Mouse (Mus musculus) spleen, postnatal 4 days (tissue): ENCODE results near the gene Kat8.
A peak's percentile ranks its signal among the peaks of the same experiment; 100 is the strongest.
"Not testable (repeated sequence)": the region's sequence is repeated elsewhere in the genome, so short reads cannot be mapped to it uniquely, and the experiment has no call there.

Experiments used
- DNase-seq, 2 experiments: peaks; one replicate each; pipeline ENCODE4 v3.0.0; 2022; ENCODE audit warnings: low spot score in 2 of 2

The Kat8 gene

GRCm38 (mm10) chr7:127931351-127932135, 19.2 kb downstream of the Kat8 start:
- no peak for DNase-seq

GRCm38 (mm10) chr7:127932273-127933031, 20.1 kb downstream of the Kat8 start:
- DNase-seq, result no peak

DNA sequence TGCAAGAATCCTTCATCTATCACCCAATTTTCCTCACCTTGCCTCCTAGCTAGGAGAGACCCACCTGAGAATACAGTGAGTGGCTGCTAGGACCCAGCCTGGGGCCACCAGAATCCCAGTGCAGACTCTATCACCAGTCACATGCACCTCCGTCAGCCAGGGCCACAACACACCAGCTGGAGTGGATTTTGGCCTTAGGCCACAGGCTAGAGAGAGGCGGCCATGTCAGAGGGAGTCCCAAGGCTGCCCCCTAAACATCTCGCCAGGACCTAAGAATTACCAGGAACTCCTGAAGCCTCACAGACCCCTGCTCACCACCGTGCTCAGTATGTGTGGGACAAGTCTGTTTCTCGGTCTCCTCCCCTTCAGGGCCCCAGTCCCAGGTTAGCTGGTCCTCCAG, 21.8 kb downstream of the Kat8 start:
- DNase-seq, result no peak

DNA sequence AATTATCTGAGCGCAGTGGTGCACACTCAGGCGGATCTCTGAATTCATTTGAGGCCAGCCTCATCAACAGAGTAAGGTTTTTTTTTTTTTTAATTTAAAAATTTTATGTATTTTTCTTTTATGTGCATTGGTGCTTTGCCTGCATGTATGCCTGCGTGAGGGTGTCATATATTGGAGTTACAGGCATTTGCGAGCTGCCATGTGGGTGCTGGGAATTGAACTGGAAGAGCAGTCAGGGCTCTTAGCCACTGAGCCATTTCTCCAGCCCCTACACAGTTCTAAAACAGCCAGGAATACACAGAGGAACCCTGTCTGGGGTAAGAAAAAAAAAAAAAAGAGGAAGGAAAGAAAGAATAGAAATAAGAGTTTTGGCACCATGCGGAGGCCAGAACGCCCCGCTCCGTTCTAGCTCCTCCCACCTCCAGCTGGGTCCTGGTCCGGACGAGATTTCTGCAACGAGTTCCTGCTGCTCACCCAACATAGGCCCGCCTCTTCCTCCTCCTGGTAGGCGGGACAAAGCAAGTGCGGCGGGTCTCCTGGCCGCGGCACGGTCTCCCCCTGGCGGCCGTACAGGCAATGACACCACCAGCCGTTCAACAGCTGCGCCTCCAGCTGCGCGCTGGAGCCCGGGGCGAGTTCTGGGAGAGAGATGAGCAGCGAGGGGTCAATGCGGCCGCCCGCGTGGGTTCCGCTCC, 22.9 kb downstream of the Kat8 start:
- DNase-seq, result peak; percentile 96 to 98

- no peak for DNase-seq
Measured at GRCm38 (mm10) chr7:127935748-127936159, 23.4 kb downstream of the Kat8 start.

- DNase-seq, result no peak
Measured at GRCm38 (mm10) chr7:127936216-127936884, 24.0 kb downstream of the Kat8 start.

DNA sequence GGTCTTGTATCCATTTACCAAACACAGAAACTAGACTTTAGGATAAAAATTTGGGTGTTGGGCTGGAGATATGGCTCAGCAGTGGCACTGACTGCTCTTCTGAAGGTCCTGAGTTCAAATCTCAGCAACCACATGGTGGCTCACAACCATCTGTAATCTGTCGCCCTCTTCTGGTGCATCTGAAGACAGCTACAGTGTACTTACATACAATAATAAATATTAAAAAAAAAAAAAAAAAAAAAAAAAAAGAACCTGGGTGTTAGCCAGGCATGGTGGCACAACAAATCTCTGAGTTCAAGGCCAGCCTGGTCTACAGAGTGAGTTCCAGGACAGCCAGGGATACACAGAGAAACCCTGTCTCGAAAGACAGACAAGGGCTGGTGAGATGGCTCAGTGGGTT, 29.8 kb downstream of the Kat8 start:
- DNase-seq, result not testable (repeated sequence)

- peak in 1 of 2 experiments; percentile 58 for DNase-seq
Measured at GRCm38 (mm10) chr7:127944614-127945013, 32.3 kb downstream of the Kat8 start.

DNA sequence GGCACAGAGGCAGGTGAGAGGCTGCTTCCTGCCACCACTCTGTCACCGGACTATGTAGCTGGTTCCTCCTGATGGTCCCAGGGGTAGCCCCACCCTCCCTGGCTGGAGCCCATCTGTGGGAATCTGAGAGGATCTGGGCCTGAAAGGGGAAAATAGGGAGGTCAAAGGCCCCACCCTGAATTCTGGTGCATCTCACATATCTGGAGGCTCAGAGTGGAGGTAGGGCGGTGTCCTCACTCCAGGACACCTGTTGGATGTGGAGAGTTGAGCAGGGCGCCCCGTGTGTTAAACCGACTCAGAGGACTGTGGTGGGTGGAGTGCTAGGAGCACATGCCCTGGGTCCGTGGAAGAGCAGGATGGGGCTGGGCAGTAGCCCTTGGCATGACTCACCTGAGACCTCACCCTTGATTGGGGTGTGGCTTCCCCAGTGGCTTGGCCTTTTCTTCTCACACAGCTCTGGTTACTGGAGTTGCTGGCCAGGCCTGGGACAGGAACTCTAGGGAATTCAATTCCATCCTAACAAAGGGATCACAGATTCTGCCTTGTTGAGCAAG, 34.2 kb downstream of the Kat8 start, which contains the start of gene Prss36:
Prss36 (minus strand) TSS at position 256 of the 554 bp plus-strand sequence.
- no peak for DNase-seq

GRCm38 (mm10) chr7:127952864-127953581, 40.7 kb downstream of the Kat8 start:
- DNase-seq, result no peak

DNA sequence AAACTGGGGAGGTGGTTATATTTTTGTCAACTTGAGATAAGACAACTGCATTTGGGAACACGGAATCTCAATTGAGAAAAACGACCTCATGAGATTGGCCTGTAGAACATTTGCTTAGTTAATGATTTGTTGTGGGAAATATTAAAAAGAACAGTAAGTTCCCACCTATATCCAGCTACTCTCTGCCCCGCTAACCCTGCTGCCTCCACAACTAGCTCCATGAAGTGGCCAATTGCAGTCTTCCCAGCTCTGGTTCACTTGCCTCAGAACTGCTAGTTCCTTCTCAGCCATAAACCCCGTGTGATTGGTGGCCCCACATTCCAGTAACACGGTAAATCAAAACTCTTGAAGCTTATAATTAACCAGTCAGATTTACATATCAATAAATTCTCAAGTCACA, 47.0 kb downstream of the Kat8 start:
- DNase-seq, result no peak

- no peak for DNase-seq
Measured at GRCm38 (mm10) chr7:127966371-127966918, 54.1 kb downstream of the Kat8 start.

GRCm38 (mm10) chr7:127967004-127967921, 54.9 kb downstream of the Kat8 start, which contains the start of gene Fus:
Gene Fus, plus strand, starts transcription at chr7:127967457.
- DNase-seq, result peak; percentile 96 to 100

DNA sequence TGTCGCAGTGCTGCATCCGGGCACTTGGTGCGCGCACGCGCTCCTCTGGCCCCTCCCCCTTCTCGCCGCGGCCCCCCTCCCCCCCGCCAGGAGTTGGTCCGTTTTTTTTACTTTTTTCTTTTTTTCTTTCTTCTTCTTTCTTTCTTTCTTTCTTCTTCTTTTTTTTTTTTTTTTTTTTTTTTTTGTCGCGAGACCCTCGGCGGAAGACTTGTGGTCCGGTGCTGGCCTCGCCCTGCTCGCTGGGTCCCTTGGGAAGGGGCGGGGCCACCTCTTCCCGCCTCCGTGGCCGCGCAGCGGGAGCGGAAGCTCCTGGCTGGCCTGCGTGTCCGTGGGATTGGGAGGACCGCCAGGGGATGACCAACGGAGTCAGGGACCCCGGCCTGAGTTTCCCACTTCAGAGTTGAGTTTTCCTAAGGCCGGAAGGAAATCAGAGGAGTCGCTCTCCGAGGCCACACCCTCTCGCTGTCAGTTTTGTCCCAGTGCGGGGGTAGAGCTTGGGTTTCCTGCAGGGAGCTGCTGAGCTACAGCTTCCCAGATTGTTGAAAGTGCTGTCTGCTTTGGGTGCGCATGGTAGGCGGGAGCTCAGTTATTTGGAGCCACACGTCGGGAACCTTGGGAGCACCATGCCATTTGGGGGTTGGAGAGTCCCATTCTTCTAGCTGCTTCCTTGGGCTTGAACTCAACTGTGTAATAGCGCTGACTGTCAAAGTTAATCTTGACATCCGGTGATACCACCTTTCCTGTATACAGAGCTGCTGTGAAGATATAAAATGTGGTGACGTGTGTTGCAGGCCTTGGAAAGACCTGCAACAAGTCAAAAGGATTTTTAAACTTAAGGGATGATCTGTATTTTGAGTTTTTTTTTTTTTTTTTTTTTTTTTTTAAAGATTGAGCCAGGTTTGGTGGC, 55.9 kb downstream of the Kat8 start:
- DNase-seq, result peak; percentile 69 to 86

DNA sequence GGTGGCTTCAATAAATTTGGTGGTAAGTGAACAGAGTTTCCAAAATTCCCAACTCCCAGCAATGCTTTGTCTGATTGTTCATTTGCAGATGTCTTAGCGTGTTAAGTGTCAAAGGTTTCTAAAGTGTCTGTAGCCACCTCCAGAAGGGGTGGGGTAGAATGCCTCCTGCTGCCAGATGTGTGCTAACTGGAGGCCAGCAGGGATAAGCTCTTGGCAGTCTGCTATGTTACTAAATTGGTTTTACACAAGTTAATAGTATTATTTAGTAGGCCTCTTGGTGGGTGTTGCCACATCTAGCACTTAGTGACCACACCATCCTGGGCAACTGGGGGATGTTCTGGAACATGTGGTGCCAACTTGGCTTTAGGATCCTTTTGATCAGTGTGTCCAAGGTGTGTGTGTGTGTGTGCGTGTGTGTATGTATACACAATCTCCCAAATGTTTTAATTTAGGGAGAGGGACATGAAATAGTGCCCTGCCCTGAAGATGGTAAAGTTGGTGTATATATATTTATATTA, 62.2 kb downstream of the Kat8 start:
- DNase-seq, result no peak
